Mouse (Mus musculus): Measurements from ENCODE around the gene Cdk11b. TPM values are rescaled to one million over a fixed set of nuclear protein-coding genes. Genes with fewer than 3 reads are reported as not detected.
A peak's percentile ranks its signal among the peaks of the same experiment; 100 is the strongest.

Gene Cdk11b
- polyA plus RNA-seq, 1 experiment = 113 TPM

GRCm38 (mm10) chr4:155645721-155646120, 21.1 kb downstream of the Cdk11b start:
- TF ChIP-seq EP300 (IDR thresholded peaks at IDR 0.05; ENCODE audit: insufficient read depth, low read depth, low read length) = no peak
- TF ChIP-seq CTCF (IDR thresholded peaks at IDR 0.05; ENCODE audit: low read depth, low read length) = no peak
- no peak for TF ChIP-seq POLR2A (IDR thresholded peaks at IDR 0.05; ENCODE audit: insufficient read depth, low read length)
- H3K36me3 ChIP-seq (ENCODE audit: control insufficient read depth, insufficient read depth, low read length, poor library complexity, severe bottlenecking) = peaks cover 43% of the 10 kb centered on the region

GRCm38 (mm10) chr4:155649355-155649754, 24.7 kb downstream of the Cdk11b start:
- no peak overlapping the region for H3K27ac ChIP-seq (ENCODE audit: insufficient read depth, low read length)
- H3K36me3 ChIP-seq (ENCODE audit: control insufficient read depth, insufficient read depth, low read length, poor library complexity, severe bottlenecking) = peaks cover 28% of the 10 kb centered on the region
- no peaks in the 10 kb centered on the region for H3K9me3 ChIP-seq (replicated peaks; ENCODE audit: control insufficient read depth, insufficient read depth, low read length, poor library complexity, severe bottlenecking)
- no peaks in the 10 kb centered on the region for H3K27me3 ChIP-seq (ENCODE audit: control insufficient read depth, insufficient read depth, low read length, poor library complexity, severe bottlenecking)
- no peak for TF ChIP-seq EP300 (IDR thresholded peaks at IDR 0.05; ENCODE audit: insufficient read depth, low read depth, low read length)
- TF ChIP-seq POLR2A (IDR thresholded peaks at IDR 0.05; ENCODE audit: insufficient read depth, low read length) = no peak
- TF ChIP-seq CTCF (IDR thresholded peaks at IDR 0.05; ENCODE audit: low read depth, low read length) = no peak
- H3K4me1 ChIP-seq (ENCODE audit: control insufficient read depth, insufficient read depth, low read length) = peaks cover 5% of the 10 kb centered on the region
- no peak overlapping the region for H3K4me3 ChIP-seq (ENCODE audit: low read depth, low read length)
- H3K9ac ChIP-seq (ENCODE audit: low read depth, poor library complexity, severe bottlenecking) = no peak overlapping the region

More at GRCm38 (mm10) chr4:155645721-155646120, 21.1 kb downstream of the Cdk11b start:
- Histone ChIP-seq H3K27me3 (ENCODE audit: control insufficient read depth, insufficient read depth, low read length, poor library complexity, severe bottlenecking) (no peaks in the 10 kb centered on the region), H3K27ac (ENCODE audit: insufficient read depth, low read length) (no peak overlapping the region), H3K9me3 (replicated peaks; ENCODE audit: control insufficient read depth, insufficient read depth, low read length, poor library complexity, severe bottlenecking) (no peaks in the 10 kb centered on the region), H3K9ac (ENCODE audit: low read depth, poor library complexity, severe bottlenecking) (no peak overlapping the region), H3K4me3 (ENCODE audit: low read depth, low read length) (no peak overlapping the region), H3K4me1 (ENCODE audit: control insufficient read depth, insufficient read depth, low read length) (no peaks in the 10 kb centered on the region)

- no peak overlapping the region for H3K27ac ChIP-seq (ENCODE audit: insufficient read depth, low read length)
- no peaks in the 10 kb centered on the region for H3K27me3 ChIP-seq (ENCODE audit: control insufficient read depth, insufficient read depth, low read length, poor library complexity, severe bottlenecking)
- TF ChIP-seq EP300 (IDR thresholded peaks at IDR 0.05; ENCODE audit: insufficient read depth, low read depth, low read length) (no peak), CTCF (IDR thresholded peaks at IDR 0.05; ENCODE audit: low read depth, low read length) (no peak)
- no peaks in the 10 kb centered on the region for H3K9me3 ChIP-seq (replicated peaks; ENCODE audit: control insufficient read depth, insufficient read depth, low read length, poor library complexity, severe bottlenecking)
- H3K4me3 ChIP-seq (ENCODE audit: low read depth, low read length) = peak overlapping the region; percentile 65
- peaks cover 5% of the 10 kb centered on the region for H3K4me1 ChIP-seq (ENCODE audit: control insufficient read depth, insufficient read depth, low read length)
- H3K36me3 ChIP-seq (ENCODE audit: control insufficient read depth, insufficient read depth, low read length, poor library complexity, severe bottlenecking) = peaks cover 25% of the 10 kb centered on the region
- peak overlapping the region; percentile 79; the same call in 1 of the 2 replicates for H3K9ac ChIP-seq (ENCODE audit: low read depth, poor library complexity, severe bottlenecking)
These were observed 27.1 kb downstream of the Cdk11b start for GRCm38 (mm10) chr4:155651553-155652269.

GRCm38 (mm10) chr4:155652283-155653085, 27.8 kb downstream of the Cdk11b start:
- TF ChIP-seq EP300 (IDR thresholded peaks at IDR 0.05; ENCODE audit: insufficient read depth, low read depth, low read length) (no peak), POLR2A (IDR thresholded peaks at IDR 0.05; ENCODE audit: insufficient read depth, low read length) (no peak), CTCF (IDR thresholded peaks at IDR 0.05; ENCODE audit: low read depth, low read length) (no peak)
- Histone ChIP-seq H3K27ac (ENCODE audit: insufficient read depth, low read length) (no peak overlapping the region), H3K36me3 (ENCODE audit: control insufficient read depth, insufficient read depth, low read length, poor library complexity, severe bottlenecking) (peaks cover 23% of the 10 kb centered on the region), H3K4me3 (ENCODE audit: low read depth, low read length) (peak overlapping the region; percentile 65), H3K9me3 (replicated peaks; ENCODE audit: control insufficient read depth, insufficient read depth, low read length, poor library complexity, severe bottlenecking) (no peaks in the 10 kb centered on the region), H3K27me3 (ENCODE audit: control insufficient read depth, insufficient read depth, low read length, poor library complexity, severe bottlenecking) (no peaks in the 10 kb centered on the region), H3K4me1 (ENCODE audit: control insufficient read depth, insufficient read depth, low read length) (peaks cover 5% of the 10 kb centered on the region), H3K9ac (ENCODE audit: low read depth, poor library complexity, severe bottlenecking) (peak overlapping the region; percentile 79)

- Histone ChIP-seq H3K9ac (ENCODE audit: low read depth, poor library complexity, severe bottlenecking) (peak within 1 kb of the TSS; percentile 79), H3K27ac (ENCODE audit: insufficient read depth, low read length) (0 out of 2 replicates have a peak within 1 kb of the TSS, but pooled peaks have one; percentile 4)
These were observed 28.4 kb downstream of the Cdk11b start, which contains the start of gene Mmp23 for GRCm38 (mm10) chr4:155653086-155653450. Mmp23 (minus strand) TSS chr4:155653384.

More at GRCm38 (mm10) chr4:155653086-155653450, 28.4 kb downstream of the Cdk11b start, which contains the start of gene Mmp23:
- Histone ChIP-seq H3K9me3 (replicated peaks; ENCODE audit: control insufficient read depth, insufficient read depth, low read length, poor library complexity, severe bottlenecking) (no peaks in the 10 kb centered on the region), H3K4me3 (ENCODE audit: low read depth, low read length) (peak within 1 kb of the TSS; percentile 65), H3K27me3 (ENCODE audit: control insufficient read depth, insufficient read depth, low read length, poor library complexity, severe bottlenecking) (no peaks in the 10 kb centered on the region), H3K36me3 (ENCODE audit: control insufficient read depth, insufficient read depth, low read length, poor library complexity, severe bottlenecking) (peaks cover 17% of the 10 kb centered on the region), H3K4me1 (ENCODE audit: control insufficient read depth, insufficient read depth, low read length) (peaks cover 5% of the 10 kb centered on the region)
- TF ChIP-seq CTCF (IDR thresholded peaks at IDR 0.05; ENCODE audit: low read depth, low read length) = no peak
- TF ChIP-seq EP300 (IDR thresholded peaks at IDR 0.05; ENCODE audit: insufficient read depth, low read depth, low read length) = no peak
- TF ChIP-seq POLR2A (IDR thresholded peaks at IDR 0.05; ENCODE audit: insufficient read depth, low read length) = no peak
